Comparison of ENCODE assay signal across 7 mouse cellular contexts in the genomic region with DNA sequence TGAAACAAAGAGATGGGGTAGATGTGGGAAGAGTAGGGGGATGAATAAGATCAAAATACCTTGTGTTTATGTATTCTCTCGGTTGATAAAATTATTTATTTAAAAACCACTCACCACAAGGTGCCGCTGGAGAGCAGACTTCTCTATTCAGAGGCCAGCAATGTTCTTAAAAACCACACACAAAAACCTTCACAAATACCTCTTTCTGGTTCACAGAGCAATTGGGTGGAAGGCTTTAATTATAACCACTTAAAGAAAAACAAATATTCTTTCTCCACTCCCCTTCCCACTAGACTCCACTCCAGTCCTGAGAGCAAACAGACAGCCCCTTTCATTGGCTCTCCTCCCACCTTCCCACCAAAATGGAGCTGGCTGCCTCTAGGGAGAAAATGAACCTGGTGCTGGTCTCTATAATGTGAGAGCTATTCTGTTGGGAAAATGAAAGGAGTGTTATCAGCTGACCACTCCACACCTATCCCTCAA.
A peak's percentile ranks its signal among the peaks of the same experiment; 100 is the strongest.
DNase-seq lines count a peak whose midpoint lies in the region; ATAC-seq lines count a peak whose summit lies in the region.

No protein-coding gene starts in this region.

- ATAC-seq in embryonic facial prominence, embryonic 11.5 days (replicated peaks; ENCODE audit: insufficient number of reproducible peaks, low FRiP score, low TSS enrichment, low read depth) = peak; percentile 76
- ATAC-seq in lung, embryonic 16.5 days (ENCODE audit: low read depth) = peak; percentile 94

- H3K9me3 ChIP-seq in embryonic facial prominence, embryonic 11.5 days (replicated peaks; ENCODE audit: control insufficient read depth, low read length) = no peaks in the 10 kb centered on the region
- H3K9me3 ChIP-seq in lung, embryonic 16.5 days (ENCODE audit: control insufficient read depth, low read length) = no peaks in the 10 kb centered on the region

- no peak overlapping the region for H3K4me2 ChIP-seq in embryonic facial prominence, embryonic 11.5 days (ENCODE audit: low read depth, low read length)
- H3K4me2 ChIP-seq in lung, embryonic 16.5 days (ENCODE audit: low read depth, low read length) = peak overlapping the region; percentile 35; the same call in 1 of the 2 replicates

- H3K27me3 ChIP-seq in embryonic facial prominence, embryonic 11.5 days (ENCODE audit: control insufficient read depth, insufficient read depth, low read length) = no peaks in the 10 kb centered on the region
- H3K27me3 ChIP-seq in lung, embryonic 16.5 days (ENCODE audit: control insufficient read depth, insufficient read depth, low read depth, low read length) = no peaks in the 10 kb centered on the region

- 0% methylated on average over 2 of the region's 2 CpGs for WGBS in embryonic facial prominence, embryonic 11.5 days
- WGBS in lung, embryonic 16.5 days = 0% methylated on average over 2 of the region's 2 CpGs

- DNase-seq in ES-CJ7 (ENCODE audit: low read depth, low spot score) (peak; percentile 25), adipocyte (ENCODE audit: low spot score) (peak; percentile 48)
- DNase-seq in embryonic facial prominence, embryonic 11.5 days (ENCODE audit: low spot score) = peak; percentile 87
- peak; percentile 72 for DNase-seq in heart, postnatal 4 days
- peak; percentile 4 to 83 for DNase-seq in layer of hippocampus, adult 18-20 months (ENCODE audit: low spot score in 2 of 2)
- peak; percentile 75 for DNase-seq in right cerebral cortex, postnatal 14 days

- no peak overlapping the region for H3K27ac ChIP-seq in embryonic facial prominence, embryonic 11.5 days (replicated peaks; ENCODE audit: low read depth, low read length)
- peak overlapping the region; percentile 82 for H3K27ac ChIP-seq in lung, embryonic 16.5 days (ENCODE audit: low read length)

- no peaks in the 10 kb centered on the region for H3K4me1 ChIP-seq in embryonic facial prominence, embryonic 11.5 days (ENCODE audit: control insufficient read depth, insufficient read depth, low read length)
- H3K4me1 ChIP-seq in lung, embryonic 16.5 days (replicated peaks; ENCODE audit: control insufficient read depth, insufficient read depth, low read length) = peaks cover 3% of the 10 kb centered on the region; the same call in 1 of the 2 replicates

- H3K9ac ChIP-seq in embryonic facial prominence, embryonic 11.5 days (replicated peaks; ENCODE audit: low read length) = no peak overlapping the region
- H3K9ac ChIP-seq in lung, embryonic 16.5 days (ENCODE audit: low read length) = no peak overlapping the region

- H3K4me3 ChIP-seq in embryonic facial prominence, embryonic 11.5 days (ENCODE audit: low read depth, low read length) = no peak overlapping the region
- H3K4me3 ChIP-seq in lung, embryonic 16.5 days (ENCODE audit: low read length) = no peak overlapping the region

- no peaks in the 10 kb centered on the region for H3K36me3 ChIP-seq in embryonic facial prominence, embryonic 11.5 days (replicated peaks; ENCODE audit: control insufficient read depth, insufficient read depth, low read depth, low read length)
- no peaks in the 10 kb centered on the region for H3K36me3 ChIP-seq in lung, embryonic 16.5 days (ENCODE audit: control insufficient read depth, insufficient read depth, low read length)

Comparison
In these comparisons a context has a peak if more than half of its experiments do, and no peak if none do; other contexts are left out.
1. DNase-seq: peak in every context shown above with its lines; median percentile 87 in embryonic facial prominence, embryonic 11.5 days; 75 in right cerebral cortex, postnatal 14 days; 72 in heart, postnatal 4 days; 48 in adipocyte; 44 in layer of hippocampus, adult 18-20 months; 25 in ES-CJ7.